Mouse (Mus musculus) limb, embryonic 14.5 days (tissue): ENCODE data around the gene Epha6. TPM values are rescaled to one million over a fixed set of nuclear protein-coding genes. Genes with fewer than 3 reads are reported as not detected.

Experiments used
- ATAC-seq: fragments of 200-750 bp; cut with Nextera tagmentation; 2 replicates; pipeline ENCODE4 v1.8.0; 2017; ENCODE audit warnings: low read depth, moderate number of reproducible peaks, moderate TSS enrichment; ENCODE audit not compliant: low FRiP score
- DNase-seq: peaks from one replicate; pipeline ENCODE4 v3.0.0-alpha.2; 2015; ENCODE audit warnings: low spot score
- H3K27ac ChIP-seq: fragments of 300-500 bp; sonication (generic); replicated peaks from 2 replicates; pipeline ENCODE4 v1.5.1; 2014; ENCODE audit warnings: low read depth, mild to moderate bottlenecking, low read length, moderate library complexity, mixed read lengths
- H3K27me3 ChIP-seq: fragments of 300-500 bp; sonication (generic); 2 replicates; pipeline ENCODE4 v1.6.1; 2014; ENCODE audit warnings: low read length, mixed read lengths; ENCODE audit not compliant: control insufficient read depth, insufficient read depth
- H3K36me3 ChIP-seq: fragments of 300-500 bp; sonication (generic); 2 replicates; pipeline ENCODE4 v1.6.1; 2014; ENCODE audit warnings: mild to moderate bottlenecking, low read length, moderate library complexity, mixed read lengths; ENCODE audit not compliant: control insufficient read depth, insufficient read depth
- H3K4me1 ChIP-seq: fragments of 300-500 bp; sonication (generic); 2 replicates; pipeline ENCODE4 v1.6.1; 2014; ENCODE audit warnings: antibody characterized with exemption, low read length, mixed read lengths; ENCODE audit not compliant: control insufficient read depth, insufficient read depth
- H3K4me2 ChIP-seq: fragments of 300-500 bp; sonication (generic); replicated peaks from 2 replicates; pipeline ENCODE4 v1.6.1; 2014; ENCODE audit warnings: low read depth, mild to moderate bottlenecking, low read length, moderate library complexity; ENCODE audit not compliant: severe bottlenecking
- H3K4me3 ChIP-seq: fragments of 300-500 bp; sonication (generic); replicated peaks from 2 replicates; pipeline ENCODE4 v1.5.1; 2014; ENCODE audit warnings: low read length
- H3K9ac ChIP-seq: fragments of 300-500 bp; sonication (generic); 2 replicates; pipeline ENCODE4 v1.6.1; 2014; ENCODE audit warnings: mild to moderate bottlenecking, low read depth, low read length, moderate library complexity; ENCODE audit not compliant: severe bottlenecking
- H3K9me3 ChIP-seq: fragments of 300-500 bp; sonication (generic); 2 replicates; pipeline ENCODE4 v1.6.1; 2016; ENCODE audit warnings: low read length; ENCODE audit not compliant: control insufficient read depth
- POLR2A ChIP-seq: fragments of 200-500 bp; IDR thresholded peaks from 2 replicates; pipeline ENCODE4 v1.8.0; 2012; ENCODE audit warnings: inconsistent platforms, mild to moderate bottlenecking, moderate library complexity, borderline replicate concordance; ENCODE audit not compliant: insufficient read depth, insufficient read length; ENCODE audit errors: extremely low read depth
- WGBS: fragments of 180-500 bp; shearing (Covaris S2); extraction: QIAGEN DNeasy Blood & Tissue Kit; methylation state at CpG from one replicate; pipeline ENCODE4 v1.1.7; 2014; 5-methylcytosine and 5-hydroxymethylcytosine counted together
- polyA plus RNA-seq, 2 experiments: library from polyadenylated mRNA; depleted of rRNA in 1 of 2; stranded (reverse) in 1 of 2; unstranded in 1 of 2; fragments of >200 nt; fragmentation: Nextera tagmentation in 1 of 2; extraction: Ambion mirVana in 1 of 2; gene quantifications; 2 replicates each; pipeline versions ENCODE4 v1.2.1 to v1.2.3; 2012 to 2014

Epha6 gene
- 0.35 and 0.41 TPM in 2 replicates for polyA plus RNA-seq (2012; rRNA removed)
- 0.67 and 1.3 TPM in 2 replicates for polyA plus RNA-seq (2014; fragmentation: Nextera tagmentation; extraction: Ambion mirVana)

GRCm38 (mm10) chr16:60605061-60605831 lies at the start of gene Epha6:
Gene Epha6, minus strand, starts transcription at chr16:60605531.
- Histone ChIP-seq H3K27ac (no peak within 1 kb of the TSS), H3K27me3 (peaks cover 29% of the 10 kb centered on the region), H3K4me2 (peak within 1 kb of the TSS; percentile 86), H3K9me3 (no peaks in the 10 kb centered on the region), H3K4me1 (peaks cover 10% of the 10 kb centered on the region), H3K4me3 (peak within 1 kb of the TSS; percentile 44), H3K36me3 (no peaks in the 10 kb centered on the region), H3K9ac (peak within 1 kb of the TSS; percentile 43)
- TF ChIP-seq POLR2A: no peak
- peak; percentile 31 for DNase-seq
- WGBS: 0% methylated on average over 35 of the region's 45 CpGs
- peak; percentile 49 for ATAC-seq

DNA sequence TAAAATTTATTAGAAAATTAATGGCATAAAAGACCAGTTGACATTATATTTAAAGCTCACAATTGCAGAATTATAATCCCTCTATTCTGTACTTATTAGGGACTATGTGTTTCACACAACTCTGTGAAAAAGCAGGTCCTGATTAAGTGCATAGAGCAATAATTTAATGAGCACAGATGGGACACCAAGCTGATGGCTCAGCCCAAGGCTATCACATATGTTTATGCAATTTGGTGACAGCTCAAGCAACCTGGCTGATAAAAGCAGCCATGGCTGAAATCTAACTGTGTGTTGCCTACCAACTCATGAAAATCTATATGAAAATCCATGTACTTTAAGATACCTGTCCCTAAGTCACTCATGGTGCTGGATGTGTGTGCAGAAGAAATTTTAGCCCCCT lies 46.4 kb upstream of the Epha6 start:
- Histone ChIP-seq H3K36me3 (no peaks in the 10 kb centered on the region), H3K9me3 (no peaks in the 10 kb centered on the region), H3K9ac (no peak overlapping the region), H3K27ac (no peak overlapping the region), H3K4me1 (no peaks in the 10 kb centered on the region), H3K4me2 (no peak overlapping the region), H3K4me3 (no peak overlapping the region), H3K27me3 (no peaks in the 10 kb centered on the region)
- ATAC-seq (no peak), DNase-seq (no peak)
- TF ChIP-seq POLR2A: no peak

- no peak for DNase-seq
- Histone ChIP-seq H3K4me2 (no peak overlapping the region), H3K9ac (no peak overlapping the region), H3K27me3 (no peaks in the 10 kb centered on the region), H3K27ac (no peak overlapping the region), H3K4me1 (no peaks in the 10 kb centered on the region), H3K36me3 (no peaks in the 10 kb centered on the region), H3K9me3 (no peaks in the 10 kb centered on the region), H3K4me3 (no peak overlapping the region)
- no peak for ATAC-seq
- no peak for TF ChIP-seq POLR2A
These were observed 22.8 kb upstream of the Epha6 start for GRCm38 (mm10) chr16:60628091-60628490.

GRCm38 (mm10) chr16:60605832-60606583 lies 677 bp upstream of the Epha6 start:
- Histone ChIP-seq H3K9me3 (no peaks in the 10 kb centered on the region), H3K4me1 (peaks cover 10% of the 10 kb centered on the region), H3K4me2 (peak overlapping the region; percentile 86), H3K27ac (no peak overlapping the region), H3K4me3 (peak overlapping the region; percentile 44), H3K27me3 (peaks cover 29% of the 10 kb centered on the region), H3K36me3 (no peaks in the 10 kb centered on the region), H3K9ac (peak overlapping the region; percentile 29)
- 1% methylated on average over 38 of the region's 38 CpGs for WGBS
- DNase-seq (peak; percentile 77), ATAC-seq (peak; percentile 66)
- TF ChIP-seq POLR2A: no peak

DNA sequence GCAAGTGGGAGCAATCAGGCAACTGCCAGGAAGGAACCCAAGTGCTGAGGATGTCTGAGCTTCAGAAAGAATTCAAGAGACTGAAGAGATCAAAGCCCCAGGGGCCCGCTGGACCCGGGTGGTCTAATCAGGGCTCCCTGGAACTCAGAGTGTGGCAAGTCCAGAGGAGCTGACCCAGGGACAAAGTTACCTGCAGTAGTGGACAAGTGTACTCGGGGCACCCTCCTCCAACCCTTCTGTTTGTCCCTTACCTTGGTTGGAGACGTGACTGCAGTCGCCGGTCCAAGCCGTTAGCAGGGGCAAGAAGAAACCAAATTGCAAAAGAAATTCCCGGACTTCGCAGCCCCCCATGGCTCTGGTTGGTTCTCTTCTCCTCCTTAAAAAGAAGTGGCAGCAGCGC lies 718 bp downstream of the Epha6 start:
- H3K4me2 ChIP-seq: peak overlapping the region; percentile 86
- H3K4me3 ChIP-seq: peak overlapping the region; percentile 44
- H3K9me3 ChIP-seq: no peaks in the 10 kb centered on the region
- H3K27ac ChIP-seq: no peak overlapping the region
- WGBS: 2% methylated on average over 10 of the region's 10 CpGs
- peak overlapping the region; percentile 43 for H3K9ac ChIP-seq
- no peak for TF ChIP-seq POLR2A
- DNase-seq (no peak), ATAC-seq (no peak)
- peaks cover 10% of the 10 kb centered on the region for H3K4me1 ChIP-seq
- H3K27me3 ChIP-seq: peaks cover 29% of the 10 kb centered on the region
- H3K36me3 ChIP-seq: no peaks in the 10 kb centered on the region
